Mouse (Mus musculus) forebrain, embryonic 11.5 days (tissue): Measurements from ENCODE around the gene Arfrp1. TPM values are rescaled to one million over a fixed set of nuclear protein-coding genes. Genes with fewer than 3 reads are reported as not detected.
A peak's percentile ranks its signal among the peaks of the same experiment; 100 is the strongest.

ENCODE experiments used
- ATAC-seq: fragments of 200-750 bp; cut with Nextera tagmentation; replicated peaks from 2 replicates; pipeline ENCODE4 v1.8.0; 2017; ENCODE audit warnings: moderate TSS enrichment; ENCODE audit not compliant: low FRiP score
- DNase-seq: peaks from one replicate; pipeline ENCODE4 v3.0.0-alpha.2; 2017; ENCODE audit warnings: low spot score
- H3K27ac ChIP-seq: fragments of 300-500 bp; sonication (generic); 2 replicates; pipeline ENCODE4 v1.5.1; 2014; ENCODE audit warnings: low read depth, low read length
- H3K27me3 ChIP-seq: fragments of 300-500 bp; sonication (generic); 2 replicates; pipeline ENCODE4 v1.6.1; 2014; ENCODE audit warnings: mild to moderate bottlenecking, low read length, mixed read lengths; ENCODE audit not compliant: control insufficient read depth, insufficient read depth
- H3K36me3 ChIP-seq: fragments of 300-500 bp; sonication (generic); 2 replicates; pipeline ENCODE4 v1.6.1; 2014; ENCODE audit warnings: mild to moderate bottlenecking, low read length, moderate library complexity, mixed read lengths; ENCODE audit not compliant: control insufficient read depth, insufficient read depth
- H3K4me1 ChIP-seq: fragments of 300-500 bp; sonication (generic); replicated peaks from 2 replicates; pipeline ENCODE4 v1.6.1; 2014; ENCODE audit warnings: low read length, mixed read lengths; ENCODE audit not compliant: control insufficient read depth, insufficient read depth
- H3K4me2 ChIP-seq: fragments of 300-500 bp; sonication (generic); 2 replicates; pipeline ENCODE4 v1.6.1; 2014; ENCODE audit warnings: low read depth, mild to moderate bottlenecking, low read length, moderate library complexity, mixed read lengths; ENCODE audit not compliant: severe bottlenecking
- H3K4me3 ChIP-seq: fragments of 300-500 bp; sonication (generic); 2 replicates; pipeline ENCODE4 v1.5.1; 2014; ENCODE audit warnings: low read depth, low read length
- H3K9ac ChIP-seq: fragments of 300-500 bp; sonication (generic); 2 replicates; pipeline ENCODE4 v1.6.1; 2014; ENCODE audit warnings: low read length
- H3K9me3 ChIP-seq: fragments of 300-500 bp; sonication (generic); 2 replicates; pipeline ENCODE4 v1.6.1; 2016; ENCODE audit warnings: low read length, mixed read lengths; ENCODE audit not compliant: control insufficient read depth
- WGBS: fragments of 180-500 bp; shearing (Covaris S2); extraction: QIAGEN DNeasy Blood & Tissue Kit; methylation state at CpG from one replicate; pipeline ENCODE4 v1.1.7; 2014; 5-methylcytosine and 5-hydroxymethylcytosine counted together
- polyA plus RNA-seq: library from polyadenylated mRNA; unstranded; fragments of >200 nt; fragmentation: Nextera tagmentation; extraction: Ambion mirVana; gene quantifications from 2 replicates; pipeline ENCODE4 v1.2.1, GENCODE M21; 2014

Gene Arfrp1
- polyA plus RNA-seq = 64.5 and 77.0 TPM in 2 replicates

GRCm38 (mm10) chr2:181364860-181365596 is at the start of gene Arfrp1, which contains the start of gene Zgpat:
Gene Arfrp1, minus strand, starts transcription at chr2:181365404.
Gene Zgpat, plus strand, starts transcription at chr2:181364928.
- Histone ChIP-seq H3K4me1 (peaks cover 8% of the 10 kb centered on the region; the same call in 1 of the 2 replicates), H3K27ac (peak within 1 kb of the TSS; percentile 84), H3K9me3 (no peaks in the 10 kb centered on the region), H3K27me3 (no peaks in the 10 kb centered on the region), H3K4me3 (peak within 1 kb of the TSS; percentile 84), H3K36me3 (peaks cover 5% of the 10 kb centered on the region; the same call in 1 of the 2 replicates), H3K9ac (peak within 1 kb of the TSS; percentile 78), H3K4me2 (peak within 1 kb of the TSS; percentile 72)
- WGBS = under 1% methylated on average over 67 of the region's 71 CpGs
- peak; percentile 93 for DNase-seq
- peak; percentile 93 for ATAC-seq

- Histone ChIP-seq H3K36me3 (no peaks in the 10 kb centered on the region), H3K27me3 (no peaks in the 10 kb centered on the region), H3K4me3 (no peak overlapping the region), H3K9me3 (no peaks in the 10 kb centered on the region), H3K27ac (no peak overlapping the region), H3K9ac (no peak overlapping the region), H3K4me1 (no peaks in the 10 kb centered on the region), H3K4me2 (no peak overlapping the region)
- ATAC-seq (no peak), DNase-seq (no peak)
- 63% methylated on average over 2 of the region's 2 CpGs for WGBS
These were observed 47.9 kb upstream of the Arfrp1 start for GRCm38 (mm10) chr2:181413141-181413540.

- H3K9ac ChIP-seq = no peak overlapping the region
These were observed 45.7 kb upstream of the Arfrp1 start for GRCm38 (mm10) chr2:181410760-181411473.

GRCm38 (mm10) chr2:181409643-181410042 is 44.4 kb upstream of the Arfrp1 start:
- ATAC-seq = no peak
- no peaks in the 10 kb centered on the region for H3K27me3 ChIP-seq
- H3K9ac ChIP-seq = no peak overlapping the region
- no peak overlapping the region for H3K27ac ChIP-seq
- 84% methylated on average over 7 of the region's 7 CpGs for WGBS
- no peaks in the 10 kb centered on the region for H3K4me1 ChIP-seq
- DNase-seq = no peak
- no peak overlapping the region for H3K4me3 ChIP-seq
- H3K36me3 ChIP-seq = no peaks in the 10 kb centered on the region
- no peaks in the 10 kb centered on the region for H3K9me3 ChIP-seq
- no peak overlapping the region for H3K4me2 ChIP-seq

More at GRCm38 (mm10) chr2:181410760-181411473, 45.7 kb upstream of the Arfrp1 start:
- no peaks in the 10 kb centered on the region for H3K36me3 ChIP-seq
- H3K9me3 ChIP-seq = no peaks in the 10 kb centered on the region
- no peak overlapping the region for H3K4me2 ChIP-seq
- H3K4me1 ChIP-seq = no peaks in the 10 kb centered on the region
- H3K4me3 ChIP-seq = no peak overlapping the region
- WGBS = 37% methylated on average over 4 of the region's 4 CpGs
- DNase-seq (peak; percentile 77), ATAC-seq (peak; percentile 82)
- H3K27ac ChIP-seq = peak overlapping the region; percentile 38
- H3K27me3 ChIP-seq = no peaks in the 10 kb centered on the region

GRCm38 (mm10) chr2:181403722-181404121 is 38.5 kb upstream of the Arfrp1 start:
- no peak for ATAC-seq
- 96% methylated on average over 3 of the region's 3 CpGs for WGBS

GRCm38 (mm10) chr2:181401497-181401896 is 36.3 kb upstream of the Arfrp1 start:
- H3K9ac ChIP-seq = no peak overlapping the region
- no peak overlapping the region for H3K4me3 ChIP-seq
- no peaks in the 10 kb centered on the region for H3K4me1 ChIP-seq
- H3K9me3 ChIP-seq = no peaks in the 10 kb centered on the region
- ATAC-seq = no peak
- H3K27me3 ChIP-seq = no peaks in the 10 kb centered on the region
- no peak for DNase-seq
- H3K27ac ChIP-seq = no peak overlapping the region
- no peaks in the 10 kb centered on the region for H3K36me3 ChIP-seq
- 50% methylated on average over 1 of the region's 1 CpGs for WGBS
- no peak overlapping the region for H3K4me2 ChIP-seq

More at GRCm38 (mm10) chr2:181403722-181404121, 38.5 kb upstream of the Arfrp1 start:
- Histone ChIP-seq H3K36me3 (no peaks in the 10 kb centered on the region), H3K27ac (no peak overlapping the region), H3K4me3 (no peak overlapping the region), H3K9me3 (no peaks in the 10 kb centered on the region), H3K4me2 (no peak overlapping the region), H3K27me3 (no peaks in the 10 kb centered on the region), H3K4me1 (no peaks in the 10 kb centered on the region), H3K9ac (no peak overlapping the region)
- no peak for DNase-seq

GRCm38 (mm10) chr2:181397207-181397761 is 32.1 kb upstream of the Arfrp1 start:
- ATAC-seq (no peak), DNase-seq (no peak)
- Histone ChIP-seq H3K4me3 (no peak overlapping the region), H3K9ac (no peak overlapping the region), H3K4me1 (no peaks in the 10 kb centered on the region), H3K27ac (no peak overlapping the region), H3K9me3 (no peaks in the 10 kb centered on the region), H3K36me3 (no peaks in the 10 kb centered on the region; the same call in 1 of the 2 replicates), H3K4me2 (no peak overlapping the region), H3K27me3 (no peaks in the 10 kb centered on the region)
- WGBS = 84% methylated on average over 5 of the region's 5 CpGs

- H3K27ac ChIP-seq = no peak overlapping the region
- no peak overlapping the region for H3K4me3 ChIP-seq
- no peaks in the 10 kb centered on the region for H3K4me1 ChIP-seq
- no peaks in the 10 kb centered on the region for H3K9me3 ChIP-seq
- 95% methylated on average over 3 of the region's 3 CpGs for WGBS
- DNase-seq (no peak), ATAC-seq (no peak)
- H3K4me2 ChIP-seq = no peak overlapping the region
- no peak overlapping the region for H3K9ac ChIP-seq
- no peaks in the 10 kb centered on the region for H3K27me3 ChIP-seq
- H3K36me3 ChIP-seq = no peaks in the 10 kb centered on the region; the same call in 1 of the 2 replicates
These were observed 28.9 kb upstream of the Arfrp1 start for GRCm38 (mm10) chr2:181394086-181394485.
